Mouse (Mus musculus): ENCODE results near the gene Hip1. TPM values are rescaled to one million over a fixed set of nuclear protein-coding genes. Genes with fewer than 3 reads are reported as not detected.

Hip1 gene
- polyA plus RNA-seq, 1 experiment from 2014 or later: 33.5 TPM

- no peak overlapping the region for H3K4me2 ChIP-seq
- peaks cover 53% of the 10 kb centered on the region for H3K4me1 ChIP-seq
- ATAC-seq (ENCODE audit: insufficient number of reproducible peaks, low FRiP score, low TSS enrichment, low read depth): no peak
- no peak overlapping the region for H3K27ac ChIP-seq
- H3K36me3 ChIP-seq: no peaks in the 10 kb centered on the region
- WGBS: 51% methylated on average over 5 of the region's 5 CpGs
- no peak overlapping the region for H3K9ac ChIP-seq
- H3K9me3 ChIP-seq: no peaks in the 10 kb centered on the region
- no peak overlapping the region for H3K4me3 ChIP-seq
- no peaks in the 10 kb centered on the region for H3K27me3 ChIP-seq
Measured at GRCm38 (mm10) chr5:135505442-135505841, 39.5 kb downstream of the Hip1 start.

DNA sequence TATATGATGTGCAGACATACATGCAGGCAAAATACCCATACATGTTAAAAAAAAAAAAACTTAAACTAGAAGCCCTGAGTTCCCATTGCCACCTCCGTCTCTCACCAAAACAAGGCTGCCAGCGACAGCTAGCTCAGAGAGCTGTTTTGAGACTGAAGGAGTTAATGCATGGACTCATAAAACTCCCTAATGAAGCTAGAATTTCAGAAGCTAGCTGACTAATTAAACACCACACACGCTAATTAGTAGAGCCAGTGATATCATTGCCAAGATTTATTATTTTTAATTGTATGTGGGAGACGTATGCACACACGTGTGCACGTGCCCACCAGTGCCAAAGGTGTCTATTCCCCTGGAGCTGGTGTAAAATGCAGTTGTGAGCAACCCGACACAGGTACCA, 42.0 kb downstream of the Hip1 start:
- H3K9me3 ChIP-seq: no peaks in the 10 kb centered on the region
- H3K27ac ChIP-seq: no peak overlapping the region
- ATAC-seq (ENCODE audit: insufficient number of reproducible peaks, low FRiP score, low TSS enrichment, low read depth): no peak
- no peaks in the 10 kb centered on the region for H3K27me3 ChIP-seq
- no peak overlapping the region for H3K4me3 ChIP-seq
- peaks cover 34% of the 10 kb centered on the region for H3K4me1 ChIP-seq
- H3K9ac ChIP-seq: no peak overlapping the region
- WGBS: 40% methylated on average over 7 of the region's 7 CpGs
- no peaks in the 10 kb centered on the region for H3K36me3 ChIP-seq
- H3K4me2 ChIP-seq: no peak overlapping the region

- no peaks in the 10 kb centered on the region for H3K9me3 ChIP-seq
- peaks cover 25% of the 10 kb centered on the region for H3K4me1 ChIP-seq
- no peak overlapping the region for H3K4me2 ChIP-seq
- no peak overlapping the region for H3K4me3 ChIP-seq
- H3K27ac ChIP-seq: no peak overlapping the region
- ATAC-seq (ENCODE audit: insufficient number of reproducible peaks, low FRiP score, low TSS enrichment, low read depth): no peak
- H3K27me3 ChIP-seq: no peaks in the 10 kb centered on the region
- H3K36me3 ChIP-seq: no peaks in the 10 kb centered on the region
- no peak overlapping the region for H3K9ac ChIP-seq
- WGBS: 55% methylated on average over 8 of the region's 8 CpGs
Measured at GRCm38 (mm10) chr5:135502027-135502426, 42.9 kb downstream of the Hip1 start.

DNA sequence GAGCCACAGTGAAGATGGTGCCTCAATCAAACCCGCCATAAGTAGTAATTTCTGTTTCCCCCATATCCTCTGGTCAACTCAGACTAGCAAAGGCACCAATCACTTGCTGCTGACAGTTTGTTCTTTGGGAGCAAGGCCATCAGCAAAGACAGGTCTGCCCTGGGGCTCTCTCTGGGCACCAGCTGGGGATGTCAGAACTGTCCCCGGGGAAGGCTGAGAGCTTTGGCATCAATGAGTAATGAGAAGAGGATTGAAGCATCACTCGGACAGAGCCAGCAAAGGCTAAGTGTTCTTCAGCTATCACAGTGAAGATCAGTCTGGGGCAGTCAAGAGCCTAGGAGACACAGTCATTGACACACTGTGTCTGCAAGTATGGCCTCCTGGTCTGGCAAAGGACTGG, 46.0 kb downstream of the Hip1 start:
- H3K36me3 ChIP-seq: no peaks in the 10 kb centered on the region
- H3K27me3 ChIP-seq: no peaks in the 10 kb centered on the region
- H3K27ac ChIP-seq: no peak overlapping the region
- H3K4me2 ChIP-seq: no peak overlapping the region
- 76% methylated on average over 3 of the region's 3 CpGs for WGBS
- no peak overlapping the region for H3K9ac ChIP-seq
- peaks cover 9% of the 10 kb centered on the region for H3K4me1 ChIP-seq
- no peak for ATAC-seq (ENCODE audit: insufficient number of reproducible peaks, low FRiP score, low TSS enrichment, low read depth)
- H3K9me3 ChIP-seq: no peaks in the 10 kb centered on the region
- H3K4me3 ChIP-seq: no peak overlapping the region

DNA sequence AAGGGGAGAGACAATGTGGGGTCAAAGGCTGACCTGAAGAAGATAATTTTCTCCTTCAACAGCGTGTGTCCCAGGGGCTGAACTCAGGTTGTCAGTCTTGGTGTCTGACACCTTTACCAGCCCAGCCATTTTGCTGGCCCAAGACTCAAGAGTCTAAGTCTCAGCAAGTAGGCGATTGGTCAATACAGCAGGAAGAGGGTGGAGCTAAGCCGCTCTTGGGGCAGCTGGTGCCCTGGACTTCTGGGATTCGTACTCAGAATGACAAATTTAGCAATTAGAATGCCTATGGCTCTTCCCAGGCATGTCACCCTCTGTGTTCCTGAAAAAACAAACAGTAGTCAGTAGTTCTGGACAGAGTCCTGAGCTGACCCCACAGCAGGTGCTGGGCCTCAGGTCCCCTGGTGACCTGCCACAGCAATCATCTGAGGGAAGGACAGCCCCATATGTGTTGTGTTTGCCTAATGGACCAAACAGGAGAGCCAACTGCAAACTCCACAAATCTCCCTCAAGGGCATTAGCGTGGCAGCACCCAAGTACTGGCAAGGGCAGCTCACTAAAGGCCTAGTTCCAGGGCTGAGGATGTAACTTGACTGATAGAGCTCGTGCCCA, 47.5 kb downstream of the Hip1 start:
- Histone ChIP-seq H3K9me3 (no peaks in the 10 kb centered on the region), H3K27ac (no peak overlapping the region), H3K4me1 (peaks cover 9% of the 10 kb centered on the region), H3K9ac (no peak overlapping the region), H3K27me3 (no peaks in the 10 kb centered on the region), H3K36me3 (no peaks in the 10 kb centered on the region), H3K4me2 (no peak overlapping the region), H3K4me3 (no peak overlapping the region)
- no peak for ATAC-seq (ENCODE audit: insufficient number of reproducible peaks, low FRiP score, low TSS enrichment, low read depth)
- 85% methylated on average over 6 of the region's 6 CpGs for WGBS

- no peak for ATAC-seq (ENCODE audit: insufficient number of reproducible peaks, low FRiP score, low TSS enrichment, low read depth)
Measured at GRCm38 (mm10) chr5:135496489-135496888, 48.4 kb downstream of the Hip1 start.

DNA sequence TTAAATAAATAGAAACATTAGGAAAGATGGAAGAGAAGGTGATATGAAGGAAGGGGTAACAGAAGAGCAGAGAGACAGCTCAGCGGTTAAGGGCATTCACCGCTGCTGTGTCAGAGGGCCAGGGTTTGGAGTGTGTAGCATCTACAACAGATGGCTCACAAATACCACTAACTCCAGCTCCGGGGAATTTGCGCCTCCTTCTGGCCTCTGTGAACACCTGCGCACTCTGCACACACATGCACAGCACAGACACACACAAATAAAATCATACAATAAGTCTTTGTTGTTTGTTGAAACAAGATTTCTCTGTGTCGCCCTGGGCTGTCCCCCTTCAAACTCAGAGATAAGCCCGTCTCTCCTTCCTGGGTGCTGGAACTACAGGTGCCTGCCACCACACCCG, 49.4 kb downstream of the Hip1 start:
- ATAC-seq (ENCODE audit: insufficient number of reproducible peaks, low FRiP score, low TSS enrichment, low read depth): no peak
- Histone ChIP-seq H3K4me3 (no peak overlapping the region), H3K4me1 (no peaks in the 10 kb centered on the region), H3K27me3 (no peaks in the 10 kb centered on the region), H3K27ac (no peak overlapping the region), H3K9me3 (no peaks in the 10 kb centered on the region), H3K36me3 (no peaks in the 10 kb centered on the region), H3K9ac (no peak overlapping the region), H3K4me2 (no peak overlapping the region)
- WGBS: 96% methylated on average over 8 of the region's 8 CpGs

More at GRCm38 (mm10) chr5:135496489-135496888, 48.4 kb downstream of the Hip1 start:
- Histone ChIP-seq H3K4me1 (peaks cover 3% of the 10 kb centered on the region), H3K4me3 (no peak overlapping the region), H3K27ac (no peak overlapping the region), H3K27me3 (no peaks in the 10 kb centered on the region), H3K4me2 (no peak overlapping the region), H3K9ac (no peak overlapping the region), H3K9me3 (no peaks in the 10 kb centered on the region), H3K36me3 (no peaks in the 10 kb centered on the region)
- WGBS: 95% methylated on average over 2 of the region's 2 CpGs

GRCm38 (mm10) chr5:135494183-135494910, 50.6 kb downstream of the Hip1 start:
- 84% methylated on average over 13 of the region's 13 CpGs for WGBS
- H3K27ac ChIP-seq: no peak overlapping the region
- no peaks in the 10 kb centered on the region for H3K9me3 ChIP-seq
- H3K4me1 ChIP-seq: peaks cover 9% of the 10 kb centered on the region
- H3K9ac ChIP-seq: no peak overlapping the region
- no peak overlapping the region for H3K4me2 ChIP-seq
- H3K27me3 ChIP-seq: no peaks in the 10 kb centered on the region
- H3K4me3 ChIP-seq: no peak overlapping the region
- ATAC-seq (ENCODE audit: insufficient number of reproducible peaks, low FRiP score, low TSS enrichment, low read depth): no peak; the same call in 1 of the 2 replicates
- no peaks in the 10 kb centered on the region for H3K36me3 ChIP-seq

GRCm38 (mm10) chr5:135493095-135493494, 51.8 kb downstream of the Hip1 start:
- H3K36me3 ChIP-seq: no peaks in the 10 kb centered on the region
- H3K9ac ChIP-seq: no peak overlapping the region
- H3K27me3 ChIP-seq: no peaks in the 10 kb centered on the region
- 80% methylated on average over 3 of the region's 3 CpGs for WGBS
- ATAC-seq (ENCODE audit: insufficient number of reproducible peaks, low FRiP score, low TSS enrichment, low read depth): no peak
- H3K4me3 ChIP-seq: no peak overlapping the region
- peaks cover 16% of the 10 kb centered on the region for H3K4me1 ChIP-seq
- H3K9me3 ChIP-seq: no peaks in the 10 kb centered on the region
- no peak overlapping the region for H3K27ac ChIP-seq
- H3K4me2 ChIP-seq: no peak overlapping the region

DNA sequence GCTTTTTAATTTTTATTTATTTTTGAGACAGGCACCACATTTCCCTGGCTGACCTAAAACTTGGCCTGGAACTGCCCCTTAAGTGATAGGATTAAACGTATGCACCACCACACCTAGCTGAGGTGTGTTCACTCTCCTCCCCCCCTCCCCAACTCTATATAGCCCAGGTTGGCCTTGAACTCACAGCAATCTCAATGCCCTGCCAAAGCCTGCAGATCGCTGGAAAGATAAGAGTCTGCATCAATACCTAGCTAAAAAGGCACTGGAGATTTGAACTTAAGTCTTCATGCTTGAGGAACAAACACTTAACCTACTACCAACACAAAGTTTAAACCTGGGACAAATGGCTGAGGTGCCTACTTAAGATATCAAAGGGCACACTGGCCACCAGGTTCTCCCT, 52.8 kb downstream of the Hip1 start:
- no peak for ATAC-seq (ENCODE audit: insufficient number of reproducible peaks, low FRiP score, low TSS enrichment, low read depth)
- Histone ChIP-seq H3K9ac (no peak overlapping the region), H3K27me3 (no peaks in the 10 kb centered on the region), H3K9me3 (no peaks in the 10 kb centered on the region), H3K4me3 (no peak overlapping the region), H3K4me1 (peaks cover 23% of the 10 kb centered on the region), H3K36me3 (no peaks in the 10 kb centered on the region), H3K4me2 (no peak overlapping the region), H3K27ac (no peak overlapping the region)
- 85% methylated on average over 2 of the region's 2 CpGs for WGBS

- Histone ChIP-seq H3K36me3 (no peaks in the 10 kb centered on the region), H3K27ac (peak overlapping the region; percentile 88; the same call in 1 of the 2 replicates), H3K9ac (peak overlapping the region; percentile 31; the same call in 1 of the 2 replicates), H3K4me2 (peak overlapping the region; percentile 75), H3K27me3 (no peaks in the 10 kb centered on the region), H3K4me1 (peaks cover 23% of the 10 kb centered on the region), H3K4me3 (peak overlapping the region; percentile 64), H3K9me3 (no peaks in the 10 kb centered on the region)
- ATAC-seq (ENCODE audit: insufficient number of reproducible peaks, low FRiP score, low TSS enrichment, low read depth): no peak
- 8% methylated on average over 13 of the region's 14 CpGs for WGBS
Measured at GRCm38 (mm10) chr5:135489695-135490294, 55.1 kb downstream of the Hip1 start.

Measured in limb, embryonic 15.5 days (tissue).